Mouse (Mus musculus): Measurements from ENCODE around the gene D630003M21Rik. TPM values are rescaled to one million over a fixed set of nuclear protein-coding genes. Genes with fewer than 3 reads are reported as not detected.

D630003M21Rik gene
- total RNA-seq, 1 experiment from 2014 or later = not detected

GRCm38 (mm10) chr2:158174438-158174837 lies 54.6 kb downstream of the D630003M21Rik start:
- ATAC-seq (replicated peaks; ENCODE audit: low read depth, poor library complexity, severe bottlenecking) = peak; percentile 37

- ATAC-seq (replicated peaks; ENCODE audit: low read depth, poor library complexity, severe bottlenecking) = no peak
Measured at GRCm38 (mm10) chr2:158170394-158170793, 58.6 kb downstream of the D630003M21Rik start.

GRCm38 (mm10) chr2:158169771-158170170 lies 59.3 kb downstream of the D630003M21Rik start:
- ATAC-seq (replicated peaks; ENCODE audit: low read depth, poor library complexity, severe bottlenecking) = no peak

GRCm38 (mm10) chr2:158169351-158169750 lies 59.7 kb downstream of the D630003M21Rik start:
- no peak for ATAC-seq (replicated peaks; ENCODE audit: low read depth, poor library complexity, severe bottlenecking)

- no peak for ATAC-seq (replicated peaks; ENCODE audit: low read depth, poor library complexity, severe bottlenecking)
Measured at GRCm38 (mm10) chr2:158168741-158169211, 60.2 kb downstream of the D630003M21Rik start.

GRCm38 (mm10) chr2:158167496-158168205 lies 61.4 kb downstream of the D630003M21Rik start:
- peak; percentile 31 for ATAC-seq (replicated peaks; ENCODE audit: low read depth, poor library complexity, severe bottlenecking)

- ATAC-seq (replicated peaks; ENCODE audit: low read depth, poor library complexity, severe bottlenecking) = peak; percentile 91
Measured at GRCm38 (mm10) chr2:158166628-158167027, 62.4 kb downstream of the D630003M21Rik start.

GRCm38 (mm10) chr2:158165776-158166175 lies 63.2 kb downstream of the D630003M21Rik start:
- ATAC-seq (replicated peaks; ENCODE audit: low read depth, poor library complexity, severe bottlenecking) = no peak

- ATAC-seq (replicated peaks; ENCODE audit: low read depth, poor library complexity, severe bottlenecking) = peak; percentile 20
Measured at GRCm38 (mm10) chr2:158163034-158163433, 66.0 kb downstream of the D630003M21Rik start.

GRCm38 (mm10) chr2:158161761-158162160 lies 67.3 kb downstream of the D630003M21Rik start:
- 0 out of 2 replicates have a peak, but pooled peaks have one; percentile 12 for ATAC-seq (replicated peaks; ENCODE audit: low read depth, poor library complexity, severe bottlenecking)

- ATAC-seq (replicated peaks; ENCODE audit: low read depth, poor library complexity, severe bottlenecking) = peak; percentile 64
Measured at GRCm38 (mm10) chr2:158159376-158160235, 69.4 kb downstream of the D630003M21Rik start.

GRCm38 (mm10) chr2:158157654-158158053 lies 71.4 kb downstream of the D630003M21Rik start:
- no peak for ATAC-seq (replicated peaks; ENCODE audit: low read depth, poor library complexity, severe bottlenecking)

- ATAC-seq (replicated peaks; ENCODE audit: low read depth, poor library complexity, severe bottlenecking) = peak; percentile 26; the same call in 1 of the 2 replicates
Measured at GRCm38 (mm10) chr2:158156487-158156886, 72.5 kb downstream of the D630003M21Rik start.

- ATAC-seq (replicated peaks; ENCODE audit: low read depth, poor library complexity, severe bottlenecking) = no peak
Measured at GRCm38 (mm10) chr2:158155615-158156014, 73.4 kb downstream of the D630003M21Rik start.

- ATAC-seq (replicated peaks; ENCODE audit: low read depth, poor library complexity, severe bottlenecking) = no peak
Measured at GRCm38 (mm10) chr2:158155101-158155500, 73.9 kb downstream of the D630003M21Rik start.

- ATAC-seq (replicated peaks; ENCODE audit: low read depth, poor library complexity, severe bottlenecking) = no peak
Measured at GRCm38 (mm10) chr2:158154641-158155040, 74.4 kb downstream of the D630003M21Rik start.

GRCm38 (mm10) chr2:158153728-158154343 lies 75.2 kb downstream of the D630003M21Rik start:
- peak; percentile 78 for ATAC-seq (replicated peaks; ENCODE audit: low read depth, poor library complexity, severe bottlenecking)

GRCm38 (mm10) chr2:158152685-158153309 lies 76.2 kb downstream of the D630003M21Rik start:
- peak; percentile 17; the same call in 1 of the 2 replicates for ATAC-seq (replicated peaks; ENCODE audit: low read depth, poor library complexity, severe bottlenecking)

GRCm38 (mm10) chr2:158151077-158151476 lies 77.9 kb downstream of the D630003M21Rik start:
- no peak for ATAC-seq (replicated peaks; ENCODE audit: low read depth, poor library complexity, severe bottlenecking)

- ATAC-seq (replicated peaks; ENCODE audit: low read depth, poor library complexity, severe bottlenecking) = no peak
Measured at GRCm38 (mm10) chr2:158146971-158147370, 82.1 kb downstream of the D630003M21Rik start.
